Mouse (Mus musculus) brain, embryonic 18.5 days (tissue): ENCODE data around the gene Ryr1.
"Not testable (repeated sequence)": the region's sequence is repeated elsewhere in the genome, so short reads cannot be mapped to it uniquely, and the experiment has no call there.

Experiments
- DNase-seq: peaks from one replicate; pipeline ENCODE4 v3.0.0-alpha.2; 2012; ENCODE audit warnings: low read depth, low spot score

The Ryr1 gene

GRCm38 (mm10) chr7:29084411-29084810 is 40.6 kb downstream of the Ryr1 start:
- DNase-seq = no peak

GRCm38 (mm10) chr7:29079419-29079950 is 45.5 kb downstream of the Ryr1 start:
- DNase-seq = no peak

DNA sequence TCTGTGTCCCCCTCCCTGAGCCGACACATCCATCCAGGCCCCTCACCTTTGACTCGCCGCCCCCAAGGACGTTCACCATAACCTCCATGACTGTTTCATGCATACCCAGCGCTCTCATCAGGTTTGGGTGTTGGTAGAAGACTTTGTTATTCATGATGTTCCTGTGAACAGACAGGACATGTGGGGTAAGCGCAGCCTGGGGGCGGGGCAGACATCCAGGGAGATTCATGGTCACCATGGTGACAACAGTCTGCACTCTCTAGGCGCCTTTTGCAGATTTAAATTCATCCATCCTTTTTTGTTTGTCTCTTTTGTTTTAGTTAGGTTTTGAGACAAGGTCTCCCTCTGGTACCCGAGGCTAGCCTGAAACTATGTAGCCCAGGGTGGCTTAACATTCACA is 48.0 kb downstream of the Ryr1 start:
- DNase-seq = no peak

DNA sequence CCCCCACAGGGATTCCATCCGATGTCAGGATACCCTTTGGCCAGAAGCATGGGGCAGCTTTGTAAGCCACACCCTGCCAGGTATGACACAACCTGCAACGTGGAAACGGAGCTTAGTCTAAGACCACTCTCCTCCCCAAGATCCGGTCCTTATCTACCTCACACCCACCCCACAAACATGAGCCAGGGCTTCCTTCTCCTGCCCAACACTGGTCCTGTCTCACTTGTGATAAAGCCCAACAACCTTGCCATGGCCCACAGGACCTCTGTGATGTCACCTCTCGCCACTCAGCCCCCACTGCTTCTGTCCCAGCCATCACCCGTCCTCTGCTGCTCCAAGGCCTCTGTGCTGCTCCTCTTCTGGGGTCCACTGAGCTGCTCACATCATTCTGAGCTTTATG is 49.8 kb downstream of the Ryr1 start:
- no peak for DNase-seq

DNA sequence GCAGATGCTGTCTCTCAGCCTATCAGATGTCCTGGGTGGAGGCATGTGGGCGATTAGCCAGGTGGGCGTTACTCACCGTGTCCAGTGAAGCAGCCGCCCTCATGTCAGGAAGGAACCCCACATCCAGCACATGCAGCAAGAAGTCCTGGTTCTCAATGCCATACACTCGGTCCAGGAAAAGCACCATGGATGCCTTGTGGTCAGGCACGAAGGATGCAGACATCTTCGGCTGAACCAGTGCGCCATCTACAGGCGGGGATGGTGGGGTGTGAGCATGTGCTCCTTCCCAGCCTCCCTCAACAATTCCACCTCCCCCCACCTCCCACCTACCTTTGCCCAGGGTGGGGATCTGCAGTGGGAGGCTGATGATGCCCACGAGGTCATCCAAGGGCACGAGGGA is 52.3 kb downstream of the Ryr1 start:
- no peak for DNase-seq

DNA sequence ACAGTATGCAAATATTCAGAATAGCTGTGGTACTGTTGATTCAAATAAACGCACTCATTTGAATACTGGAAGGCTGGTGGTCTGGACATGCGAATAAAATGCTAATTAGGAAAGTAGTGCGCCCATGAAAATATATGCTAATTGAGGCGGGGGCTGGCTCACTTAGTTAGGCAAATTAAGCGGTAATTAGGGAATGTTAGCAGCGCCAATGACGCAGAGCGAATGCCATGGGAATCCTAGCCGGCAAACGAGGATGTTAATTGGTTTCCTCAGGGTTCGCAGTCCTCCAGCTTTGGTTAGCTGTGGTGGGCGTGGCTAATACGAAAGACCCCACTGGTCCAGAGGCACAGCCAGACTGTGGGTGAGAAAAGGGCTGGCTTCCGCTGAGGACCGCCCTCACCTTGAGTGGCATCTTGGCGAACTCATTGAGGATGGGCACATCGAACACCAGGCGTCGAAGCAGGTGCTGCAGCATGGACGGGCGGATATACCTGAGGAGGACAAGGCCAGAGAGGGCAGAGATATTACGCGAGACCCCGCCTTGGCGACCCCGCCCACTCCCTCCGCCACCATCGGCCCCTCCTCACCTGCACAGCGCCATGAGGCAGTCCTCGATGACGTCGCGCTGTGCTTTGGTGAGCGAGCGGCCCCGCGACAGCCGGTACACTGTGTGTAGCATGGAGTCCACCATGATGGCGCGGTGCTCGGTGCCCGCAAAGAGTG is 53.6 kb downstream of the Ryr1 start:
- DNase-seq = peak; percentile 81

DNA sequence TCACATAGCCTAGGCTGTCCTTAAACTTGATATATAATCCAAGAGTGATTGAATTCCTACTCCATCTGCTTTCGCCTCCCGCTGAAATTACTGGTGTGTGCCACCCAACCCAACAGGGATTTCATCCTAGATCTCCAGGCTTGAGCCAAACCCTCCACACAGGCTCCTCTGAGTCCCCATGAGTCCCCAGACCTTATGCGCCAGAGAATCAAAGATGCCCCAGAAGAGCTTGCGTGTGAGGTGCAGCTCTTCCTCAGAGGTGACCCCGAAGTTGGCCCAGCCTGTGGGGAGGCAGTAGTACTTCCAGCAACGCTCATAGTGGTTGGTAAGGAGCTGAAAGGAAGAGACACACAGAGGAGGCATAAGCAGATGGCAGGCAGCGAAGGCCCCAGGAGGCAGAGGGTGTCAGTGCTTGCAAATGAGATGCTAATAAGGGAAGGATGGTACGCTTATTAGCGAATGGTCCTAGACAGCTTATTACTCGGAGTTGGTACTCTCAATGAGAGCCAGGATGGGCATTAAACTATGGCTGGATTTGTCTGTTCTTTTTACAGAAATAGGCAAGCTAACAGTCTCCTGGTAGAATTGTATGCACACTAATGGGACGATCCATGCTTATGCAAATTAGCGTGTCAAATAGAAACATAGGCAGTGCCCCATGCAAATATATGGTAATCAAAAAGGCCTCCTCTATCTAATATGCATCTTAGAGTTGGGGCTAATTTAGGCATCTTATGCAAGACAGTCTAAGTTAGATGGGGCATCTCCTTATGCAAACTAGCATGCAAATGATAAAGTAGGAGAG is 54.4 kb downstream of the Ryr1 start:
- DNase-seq = peak; percentile 50

GRCm38 (mm10) chr7:29067758-29068157 is 57.2 kb downstream of the Ryr1 start:
- DNase-seq = no peak

DNA sequence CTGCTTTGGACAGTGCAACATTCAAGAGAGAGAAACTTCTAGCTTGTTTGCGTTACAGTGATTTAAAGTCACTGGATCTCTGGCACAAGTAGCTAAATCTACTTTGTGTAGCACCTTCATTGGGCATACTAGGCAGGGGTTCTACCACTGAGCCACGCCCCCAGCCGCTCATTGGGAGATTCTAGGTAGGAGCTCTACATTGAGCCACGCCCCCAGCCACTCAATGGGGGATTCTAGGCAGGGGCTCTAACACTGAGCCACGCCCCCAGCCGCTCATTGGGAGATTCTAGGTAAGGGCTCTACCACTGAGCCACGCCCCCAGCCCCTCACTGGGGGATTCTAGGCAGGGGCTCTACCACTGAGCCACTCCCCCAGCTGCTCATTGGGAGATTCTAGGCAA is 61.5 kb downstream of the Ryr1 start:
- not testable (repeated sequence) for DNase-seq

GRCm38 (mm10) chr7:29061522-29062037 is 63.4 kb downstream of the Ryr1 start:
- no peak for DNase-seq

- DNase-seq = no peak
These were observed 65.5 kb downstream of the Ryr1 start for GRCm38 (mm10) chr7:29059445-29059844.

GRCm38 (mm10) chr7:29052821-29053220 is 72.2 kb downstream of the Ryr1 start:
- DNase-seq = no peak

GRCm38 (mm10) chr7:29050797-29051196 is 74.2 kb downstream of the Ryr1 start:
- DNase-seq = no peak

- DNase-seq = no peak
These were observed 76.4 kb downstream of the Ryr1 start for GRCm38 (mm10) chr7:29048615-29049014.

DNA sequence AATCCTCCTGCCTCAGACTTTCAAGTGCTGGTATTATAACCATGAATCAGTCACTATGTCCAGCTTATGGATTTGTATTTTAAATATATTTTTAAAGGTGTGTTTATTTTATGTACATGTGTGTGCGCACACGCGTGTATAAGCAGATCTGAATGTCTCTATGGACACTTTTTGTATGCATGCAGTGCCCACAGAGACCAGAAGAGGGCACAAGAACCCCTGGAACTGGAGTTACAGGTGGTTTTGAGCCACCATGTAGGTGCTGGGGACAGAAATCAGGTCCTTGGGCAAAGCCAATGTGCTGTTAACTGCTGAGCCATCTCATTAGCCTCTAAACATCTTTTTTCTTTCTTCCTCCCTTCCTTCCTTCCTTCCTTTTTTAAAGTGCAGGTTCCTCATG is 76.9 kb downstream of the Ryr1 start:
- no peak for DNase-seq

DNA sequence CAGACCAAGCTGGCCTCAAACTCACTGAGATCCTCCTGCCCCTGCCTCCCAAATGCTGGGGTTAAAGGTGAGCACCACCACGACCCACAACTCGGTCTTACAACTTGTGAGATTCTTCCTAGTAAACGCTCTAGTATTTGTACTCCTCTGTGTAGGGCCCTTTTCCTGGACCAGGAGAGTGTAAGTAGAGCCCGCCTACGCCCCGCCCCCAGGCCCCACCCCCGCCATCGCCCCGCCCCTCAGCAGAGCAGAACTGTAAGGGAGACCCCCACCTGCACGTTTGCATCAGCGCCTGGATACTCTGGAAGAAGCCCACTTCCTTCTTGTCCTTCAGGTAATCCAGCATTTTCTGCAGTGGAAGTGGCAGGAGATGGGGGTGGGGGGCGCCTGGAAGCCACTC is 78.4 kb downstream of the Ryr1 start:
- no peak for DNase-seq

DNA sequence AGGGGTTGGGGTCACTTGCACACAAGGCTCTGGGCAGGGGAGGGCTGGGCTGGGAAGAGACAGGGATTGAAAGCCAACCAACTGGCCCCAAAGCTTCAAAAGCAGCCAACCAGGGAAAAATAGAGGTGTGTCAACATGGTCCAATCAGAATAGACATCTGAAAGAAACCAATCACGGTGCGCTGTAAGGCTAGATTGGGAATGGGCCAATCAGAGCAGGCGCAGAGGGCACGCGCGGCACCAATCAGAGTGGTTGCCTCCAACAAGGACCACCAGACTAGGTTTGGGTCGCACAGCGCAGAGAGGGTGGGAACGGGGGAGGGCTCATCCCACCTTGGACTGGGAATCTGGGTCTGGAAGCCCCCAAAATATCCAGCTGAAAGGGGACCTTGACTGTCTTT is 80.7 kb downstream of the Ryr1 start:
- no peak for DNase-seq

DNA sequence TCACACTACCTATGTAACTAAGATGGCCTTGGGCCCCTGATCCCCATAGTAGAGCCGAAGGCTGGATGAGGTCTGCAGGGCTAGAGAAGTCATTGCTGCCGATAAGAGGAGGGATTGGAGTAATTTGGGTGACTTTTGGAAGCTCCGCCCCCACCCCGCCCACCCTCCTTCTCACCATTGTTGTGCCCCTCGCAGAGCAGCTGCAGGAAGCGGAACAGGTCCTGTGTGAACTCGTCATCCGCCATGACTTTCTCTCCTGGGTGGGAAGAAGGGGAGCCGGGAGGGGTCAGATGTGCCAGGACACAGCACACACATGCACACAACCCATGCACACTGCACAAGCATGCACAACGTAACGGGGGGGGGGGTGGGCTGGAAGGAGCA is 81.3 kb downstream of the Ryr1 start:
- DNase-seq = no peak

DNA sequence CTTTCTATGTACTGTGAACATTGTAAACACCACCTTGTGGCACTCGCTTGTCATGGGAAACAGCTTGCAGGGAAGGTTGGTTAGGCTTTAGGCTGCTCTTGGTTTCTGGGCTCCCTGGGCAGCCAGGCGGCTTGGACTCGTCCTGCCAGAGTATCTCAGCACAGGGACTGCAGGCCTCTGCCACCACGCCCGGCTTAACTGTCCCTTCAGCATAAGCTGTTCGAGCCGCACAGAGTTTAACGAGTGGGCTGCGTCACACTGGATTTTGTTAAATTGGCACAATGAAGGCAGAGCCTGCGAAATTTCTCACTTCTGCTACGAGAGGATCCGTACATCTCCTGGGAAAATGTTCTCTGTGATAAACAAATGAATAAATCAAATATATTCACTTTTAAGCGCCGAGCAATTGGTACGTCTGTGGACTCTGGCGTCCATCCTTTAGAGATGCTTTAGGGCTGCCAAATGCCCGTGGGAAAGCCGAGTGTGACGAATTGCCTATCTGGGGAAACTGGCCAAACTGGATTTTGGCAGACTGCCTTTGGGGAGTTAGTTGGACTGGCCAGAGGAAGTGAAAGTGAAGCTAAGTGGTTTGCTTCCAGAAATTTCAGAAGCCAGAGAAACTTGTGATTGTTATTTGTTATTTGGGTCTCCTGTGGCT is 81.8 kb downstream of the Ryr1 start:
- DNase-seq = no peak

- no peak for DNase-seq
These were observed 83.8 kb downstream of the Ryr1 start for GRCm38 (mm10) chr7:29041194-29041593.

DNA sequence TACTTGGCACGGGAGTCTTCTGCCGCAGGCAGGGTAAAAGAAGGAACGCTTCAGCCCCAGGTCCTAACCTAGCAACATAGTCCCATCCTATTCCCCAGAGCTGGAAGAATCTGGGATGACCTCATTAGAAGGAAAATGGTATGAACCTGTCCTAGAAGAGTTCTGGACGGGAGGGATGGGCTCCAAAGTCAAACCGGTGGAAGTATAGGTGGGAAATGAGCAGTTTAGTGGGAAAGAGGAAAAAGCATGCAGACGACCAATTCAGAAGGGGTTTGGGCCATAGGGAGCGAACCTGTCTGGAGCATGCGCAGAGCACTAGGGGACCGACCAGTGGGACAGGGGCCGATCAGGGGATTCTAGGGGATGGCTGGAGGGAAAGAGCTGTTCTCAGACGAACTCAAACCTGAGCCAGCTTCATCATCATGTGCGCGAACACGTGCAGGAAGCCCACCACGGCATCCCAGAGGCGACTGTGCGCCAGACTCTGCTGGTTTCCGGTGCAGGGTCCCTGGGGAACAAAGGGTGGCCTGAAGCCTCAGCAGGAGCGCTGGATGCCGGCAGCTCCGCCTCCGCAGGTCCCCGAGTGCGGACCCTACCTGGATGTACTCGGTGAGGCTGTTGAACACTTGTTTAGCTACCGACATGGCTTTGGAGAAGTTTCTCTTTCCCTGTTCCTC is 84.9 kb downstream of the Ryr1 start:
- no peak for DNase-seq

DNA sequence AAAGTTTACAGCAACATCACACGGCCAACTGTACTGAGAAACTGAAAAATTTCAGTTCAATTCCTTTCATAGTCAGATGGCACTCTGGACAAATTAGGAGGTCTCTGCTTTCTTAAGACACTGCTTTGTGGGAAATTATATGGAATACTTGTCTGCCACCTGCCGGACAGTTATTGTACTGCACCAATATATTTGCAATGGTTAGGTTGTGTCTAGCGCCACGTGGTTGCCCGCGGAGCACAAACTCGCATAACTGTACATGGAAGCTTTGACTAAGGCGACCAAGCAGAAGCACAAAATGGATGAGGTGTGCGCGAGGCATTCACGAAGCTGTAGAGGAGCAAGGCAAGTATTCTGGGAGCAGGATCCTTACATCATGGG is 85.4 kb downstream of the Ryr1 start:
- DNase-seq = peak; percentile 87
